Mouse (Mus musculus) kidney, adult 2 months (tissue): Measurements from ENCODE around the gene Xcl1.

Experiments used
- CTCF ChIP-seq: fragments of 200-500 bp; conservative IDR thresholded peaks from 2 replicates; pipeline ENCODE4 v1.5.1; 2011; ENCODE audit warnings: low read depth, mild to moderate bottlenecking, control low read depth, low read length, moderate library complexity, mixed read lengths; ENCODE audit not compliant: insufficient read depth, insufficient read length
- POLR2A ChIP-seq: fragments of 200-500 bp; IDR thresholded peaks from one replicate; pipeline ENCODE4 v1.6.1; 2011; ENCODE audit warnings: low read depth, low read length, control low read depth

GRCm38 (mm10) chr1:164933441-164934188, 1.7 kb downstream of the Xcl1 start:
- TF ChIP-seq CTCF, result no peak
- TF ChIP-seq POLR2A, result no peak
